Mouse (Mus musculus): ENCODE results near the gene Tnfsf13b. TPM values are rescaled to one million over a fixed set of nuclear protein-coding genes. Genes with fewer than 3 reads are reported as not detected.

Gene Tnfsf13b
- polyA plus RNA-seq, 1 experiment from 2014 or later: 1.5 TPM

DNA sequence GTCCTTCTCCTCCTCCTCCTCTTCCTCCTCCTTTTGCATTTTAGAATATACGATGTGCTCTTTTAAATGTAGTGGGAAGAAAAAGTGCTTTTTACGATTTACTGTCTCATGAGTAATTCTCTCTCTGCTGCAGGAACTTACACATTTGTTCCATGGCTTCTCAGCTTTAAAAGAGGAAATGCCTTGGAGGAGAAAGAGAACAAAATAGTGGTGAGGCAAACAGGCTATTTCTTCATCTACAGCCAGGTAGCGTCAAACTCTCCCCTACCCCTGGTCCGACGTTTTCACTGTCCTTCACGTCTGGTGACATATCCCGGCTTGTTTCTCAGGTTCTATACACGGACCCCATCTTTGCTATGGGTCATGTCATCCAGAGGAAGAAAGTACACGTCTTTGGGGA lies 24.9 kb downstream of the Tnfsf13b start:
- Histone ChIP-seq H3K4me3 (ENCODE audit: low read length) (no peak overlapping the region), H3K36me3 (ENCODE audit: control insufficient read depth, insufficient read depth, low read length) (no peaks in the 10 kb centered on the region), H3K9ac (ENCODE audit: low read length) (no peak overlapping the region), H3K27me3 (ENCODE audit: control insufficient read depth, insufficient read depth, low read depth, low read length) (no peaks in the 10 kb centered on the region; the same call in 1 of the 2 replicates), H3K27ac (ENCODE audit: low read length) (no peak overlapping the region), H3K4me2 (ENCODE audit: low read depth, low read length) (no peak overlapping the region), H3K4me1 (replicated peaks; ENCODE audit: control insufficient read depth, insufficient read depth, low read length) (no peaks in the 10 kb centered on the region), H3K9me3 (ENCODE audit: control insufficient read depth, low read length) (no peaks in the 10 kb centered on the region)
- WGBS: 83% methylated on average over 9 of the region's 9 CpGs
- no peak for ATAC-seq (ENCODE audit: low read depth)

DNA sequence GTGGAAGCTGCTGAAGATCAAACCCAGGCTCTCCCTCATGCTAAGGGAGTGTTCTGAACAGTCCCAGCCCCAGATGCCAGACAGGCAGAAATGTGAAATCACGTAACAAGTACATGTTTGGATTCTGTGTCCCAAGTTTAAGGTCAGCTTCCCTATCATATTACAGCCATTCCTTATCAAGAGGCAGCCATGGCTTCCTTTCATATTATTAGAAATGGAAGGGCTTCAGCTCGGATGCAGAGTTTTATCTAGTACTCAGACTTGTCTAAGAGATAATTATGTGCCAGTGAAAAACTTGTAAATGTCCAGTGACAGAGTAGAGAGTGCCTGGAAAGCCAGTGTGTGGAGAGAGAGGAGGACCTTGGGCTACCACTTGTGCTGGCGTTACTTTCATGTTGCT lies 34.6 kb downstream of the Tnfsf13b start:
- Histone ChIP-seq H3K9ac (ENCODE audit: low read length) (no peak overlapping the region), H3K9me3 (ENCODE audit: control insufficient read depth, low read length) (no peaks in the 10 kb centered on the region), H3K4me3 (ENCODE audit: low read length) (no peak overlapping the region), H3K27ac (ENCODE audit: low read length) (no peak overlapping the region), H3K27me3 (ENCODE audit: control insufficient read depth, insufficient read depth, low read depth, low read length) (no peaks in the 10 kb centered on the region), H3K4me2 (ENCODE audit: low read depth, low read length) (no peak overlapping the region), H3K4me1 (replicated peaks; ENCODE audit: control insufficient read depth, insufficient read depth, low read length) (no peaks in the 10 kb centered on the region), H3K36me3 (ENCODE audit: control insufficient read depth, insufficient read depth, low read length) (no peaks in the 10 kb centered on the region)
- WGBS: 25% methylated on average over 3 of the region's 3 CpGs
- peak; percentile 82 for ATAC-seq (ENCODE audit: low read depth)

DNA sequence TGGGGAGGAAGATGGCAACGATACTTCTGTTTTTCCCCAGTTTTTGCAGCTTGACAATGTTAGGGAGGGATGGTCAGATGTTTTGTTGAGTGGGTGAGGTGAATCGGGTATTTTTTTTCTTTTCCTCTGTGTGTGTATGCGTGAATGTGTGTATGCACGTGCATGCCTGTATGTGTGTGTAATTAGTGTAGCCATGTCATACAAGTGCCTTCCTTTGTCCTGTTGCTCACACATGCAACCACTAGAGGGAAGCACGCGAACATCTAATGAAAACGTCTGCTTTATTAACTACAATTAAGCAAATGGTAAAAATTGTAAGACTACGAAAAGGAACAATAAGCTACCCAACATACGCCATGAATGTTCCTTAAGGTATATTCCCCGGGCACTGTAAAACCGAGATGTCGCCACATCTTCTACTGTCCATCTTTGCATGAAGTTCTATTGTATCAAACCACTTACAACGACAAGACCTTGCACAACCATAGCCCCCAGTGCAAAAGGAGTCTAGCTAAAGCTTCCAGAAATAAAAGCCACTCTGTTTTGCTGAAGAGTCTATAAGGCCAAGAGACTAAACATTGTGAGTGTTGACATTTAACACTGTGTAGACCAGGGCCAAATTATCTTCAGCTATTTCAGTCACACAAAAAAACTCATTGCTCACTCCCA lies 37.7 kb downstream of the Tnfsf13b start:
- Histone ChIP-seq H3K9me3 (ENCODE audit: control insufficient read depth, low read length) (no peaks in the 10 kb centered on the region), H3K9ac (ENCODE audit: low read length) (no peak overlapping the region), H3K4me3 (ENCODE audit: low read length) (no peak overlapping the region), H3K4me1 (replicated peaks; ENCODE audit: control insufficient read depth, insufficient read depth, low read length) (no peaks in the 10 kb centered on the region), H3K36me3 (ENCODE audit: control insufficient read depth, insufficient read depth, low read length) (no peaks in the 10 kb centered on the region), H3K27ac (ENCODE audit: low read length) (no peak overlapping the region), H3K27me3 (ENCODE audit: control insufficient read depth, insufficient read depth, low read depth, low read length) (no peaks in the 10 kb centered on the region), H3K4me2 (ENCODE audit: low read depth, low read length) (no peak overlapping the region)
- no peak for ATAC-seq (ENCODE audit: low read depth)
- 50% methylated on average over 13 of the region's 13 CpGs for WGBS

- no peak overlapping the region for H3K4me2 ChIP-seq (ENCODE audit: low read depth, low read length)
- H3K9ac ChIP-seq (ENCODE audit: low read length): no peak overlapping the region
- H3K4me1 ChIP-seq (replicated peaks; ENCODE audit: control insufficient read depth, insufficient read depth, low read length): no peaks in the 10 kb centered on the region
- H3K36me3 ChIP-seq (ENCODE audit: control insufficient read depth, insufficient read depth, low read length): no peaks in the 10 kb centered on the region
- H3K9me3 ChIP-seq (ENCODE audit: control insufficient read depth, low read length): no peaks in the 10 kb centered on the region
- no peak overlapping the region for H3K27ac ChIP-seq (ENCODE audit: low read length)
- 0 out of 2 replicates have a peak, but pooled peaks have one; percentile 24 for ATAC-seq (ENCODE audit: low read depth)
- WGBS: 29% methylated on average over 1 of the region's 1 CpGs
- no peaks in the 10 kb centered on the region for H3K27me3 ChIP-seq (ENCODE audit: control insufficient read depth, insufficient read depth, low read depth, low read length)
- no peak overlapping the region for H3K4me3 ChIP-seq (ENCODE audit: low read length)
Observed at GRCm38 (mm10) chr8:10045743-10046142, 39.5 kb downstream of the Tnfsf13b start.

GRCm38 (mm10) chr8:10049162-10049561 lies 42.9 kb downstream of the Tnfsf13b start:
- Histone ChIP-seq H3K4me3 (ENCODE audit: low read length) (no peak overlapping the region), H3K9ac (ENCODE audit: low read length) (no peak overlapping the region), H3K4me1 (replicated peaks; ENCODE audit: control insufficient read depth, insufficient read depth, low read length) (no peaks in the 10 kb centered on the region), H3K27me3 (ENCODE audit: control insufficient read depth, insufficient read depth, low read depth, low read length) (no peaks in the 10 kb centered on the region), H3K4me2 (ENCODE audit: low read depth, low read length) (no peak overlapping the region), H3K9me3 (ENCODE audit: control insufficient read depth, low read length) (no peaks in the 10 kb centered on the region), H3K36me3 (ENCODE audit: control insufficient read depth, insufficient read depth, low read length) (no peaks in the 10 kb centered on the region), H3K27ac (ENCODE audit: low read length) (no peak overlapping the region)
- 67% methylated on average over 8 of the region's 8 CpGs for WGBS
- ATAC-seq (ENCODE audit: low read depth): no peak

- ATAC-seq (ENCODE audit: low read depth): no peak
- no peaks in the 10 kb centered on the region for H3K4me1 ChIP-seq (replicated peaks; ENCODE audit: control insufficient read depth, insufficient read depth, low read length)
- H3K36me3 ChIP-seq (ENCODE audit: control insufficient read depth, insufficient read depth, low read length): no peaks in the 10 kb centered on the region
- H3K4me3 ChIP-seq (ENCODE audit: low read length): no peak overlapping the region
- 48% methylated on average over 3 of the region's 3 CpGs for WGBS
- no peak overlapping the region for H3K27ac ChIP-seq (ENCODE audit: low read length)
- no peaks in the 10 kb centered on the region for H3K27me3 ChIP-seq (ENCODE audit: control insufficient read depth, insufficient read depth, low read depth, low read length)
- H3K4me2 ChIP-seq (ENCODE audit: low read depth, low read length): no peak overlapping the region
- H3K9me3 ChIP-seq (ENCODE audit: control insufficient read depth, low read length): no peaks in the 10 kb centered on the region
- H3K9ac ChIP-seq (ENCODE audit: low read length): no peak overlapping the region
Observed at GRCm38 (mm10) chr8:10051576-10051975, 45.3 kb downstream of the Tnfsf13b start.

DNA sequence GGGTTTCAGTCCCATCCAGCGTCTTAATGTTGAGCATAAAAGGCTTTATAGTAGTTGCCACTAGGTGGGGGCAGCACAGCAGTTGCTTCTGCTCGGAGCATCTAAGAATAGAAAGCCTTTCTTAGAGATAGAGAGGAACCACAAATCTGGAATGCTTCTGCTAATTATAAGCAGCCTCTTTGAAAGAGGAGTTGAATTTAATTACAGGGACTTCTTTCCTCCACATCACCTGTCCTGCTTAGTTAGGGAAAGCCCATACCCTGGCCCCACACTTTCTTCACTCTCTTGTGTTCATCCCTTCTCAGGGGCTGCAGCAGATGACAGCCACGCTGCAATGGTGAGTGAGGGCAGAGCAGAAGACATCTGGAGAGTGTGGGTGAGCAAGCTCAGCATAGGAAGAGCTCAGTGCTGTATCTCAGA lies 47.3 kb downstream of the Tnfsf13b start:
- H3K27me3 ChIP-seq (ENCODE audit: control insufficient read depth, insufficient read depth, low read depth, low read length): no peaks in the 10 kb centered on the region
- H3K9me3 ChIP-seq (ENCODE audit: control insufficient read depth, low read length): no peaks in the 10 kb centered on the region
- 11% methylated on average over 3 of the region's 3 CpGs for WGBS
- no peaks in the 10 kb centered on the region for H3K36me3 ChIP-seq (ENCODE audit: control insufficient read depth, insufficient read depth, low read length)
- ATAC-seq (ENCODE audit: low read depth): no peak
- no peak overlapping the region for H3K4me2 ChIP-seq (ENCODE audit: low read depth, low read length)
- no peak overlapping the region for H3K27ac ChIP-seq (ENCODE audit: low read length)
- H3K9ac ChIP-seq (ENCODE audit: low read length): no peak overlapping the region
- H3K4me1 ChIP-seq (replicated peaks; ENCODE audit: control insufficient read depth, insufficient read depth, low read length): no peaks in the 10 kb centered on the region
- H3K4me3 ChIP-seq (ENCODE audit: low read length): no peak overlapping the region

DNA sequence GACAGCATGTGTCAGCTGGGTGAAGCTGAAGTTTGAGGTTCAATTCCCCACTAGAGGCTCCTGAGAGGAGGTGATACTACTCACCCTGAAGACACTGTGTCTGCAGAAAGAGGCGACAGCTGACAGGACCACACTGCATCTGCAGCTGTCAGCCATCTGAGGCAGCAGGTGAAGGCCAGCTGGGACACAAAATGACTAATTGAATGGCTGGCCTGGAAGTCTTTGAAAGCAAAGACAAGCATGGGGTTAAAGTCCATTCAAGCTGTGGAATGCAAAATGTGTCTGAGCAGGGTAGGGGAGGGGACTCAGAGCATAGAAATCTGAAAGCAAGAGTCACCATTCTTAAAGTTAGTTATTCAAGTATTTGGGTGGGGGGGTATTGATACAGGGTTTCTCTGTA lies 54.7 kb downstream of the Tnfsf13b start:
- Histone ChIP-seq H3K4me1 (replicated peaks; ENCODE audit: control insufficient read depth, insufficient read depth, low read length) (no peaks in the 10 kb centered on the region), H3K4me3 (ENCODE audit: low read length) (no peak overlapping the region)
- WGBS: 11% methylated on average over 1 of the region's 1 CpGs

GRCm38 (mm10) chr8:10066906-10067305 lies 60.6 kb downstream of the Tnfsf13b start:
- 52% methylated on average over 11 of the region's 11 CpGs for WGBS
- Histone ChIP-seq H3K4me1 (replicated peaks; ENCODE audit: control insufficient read depth, insufficient read depth, low read length) (0 out of 2 replicates have a peak, but pooled peaks cover 3% of the 10 kb centered on the region), H3K4me3 (ENCODE audit: low read length) (no peak overlapping the region), H3K27me3 (ENCODE audit: control insufficient read depth, insufficient read depth, low read depth, low read length) (no peaks in the 10 kb centered on the region), H3K27ac (ENCODE audit: low read length) (no peak overlapping the region), H3K36me3 (ENCODE audit: control insufficient read depth, insufficient read depth, low read length) (no peaks in the 10 kb centered on the region), H3K9ac (ENCODE audit: low read length) (no peak overlapping the region), H3K4me2 (ENCODE audit: low read depth, low read length) (no peak overlapping the region), H3K9me3 (ENCODE audit: control insufficient read depth, low read length) (no peaks in the 10 kb centered on the region)
- no peak for ATAC-seq (ENCODE audit: low read depth)

More for the DNA sequence above, 54.7 kb downstream of the Tnfsf13b start:
- Histone ChIP-seq H3K27ac (ENCODE audit: low read length) (no peak overlapping the region), H3K27me3 (ENCODE audit: control insufficient read depth, insufficient read depth, low read depth, low read length) (no peaks in the 10 kb centered on the region), H3K9ac (ENCODE audit: low read length) (no peak overlapping the region), H3K9me3 (ENCODE audit: control insufficient read depth, low read length) (no peaks in the 10 kb centered on the region), H3K36me3 (ENCODE audit: control insufficient read depth, insufficient read depth, low read length) (no peaks in the 10 kb centered on the region), H3K4me2 (ENCODE audit: low read depth, low read length) (no peak overlapping the region)
- no peak for ATAC-seq (ENCODE audit: low read depth)
